In the genomic region with DNA sequence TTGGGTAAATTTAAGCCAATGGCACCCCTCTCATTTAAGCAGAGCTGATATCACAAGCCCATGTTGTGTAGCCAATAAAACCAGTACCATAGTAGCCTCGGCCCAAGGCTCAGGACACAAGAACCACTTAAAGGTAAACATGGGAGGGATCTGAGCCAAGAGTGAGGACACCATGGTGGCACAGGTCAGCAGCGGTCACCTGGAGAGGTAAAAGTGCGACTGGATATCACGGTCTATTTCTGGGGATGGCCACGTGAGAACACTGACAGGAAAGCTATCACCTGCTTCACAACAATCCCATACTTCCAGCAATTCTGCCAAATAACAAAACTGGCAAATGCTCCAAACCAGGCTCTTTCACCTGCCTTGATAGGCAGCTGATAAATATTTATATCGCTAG, we compare ENCODE assay signal across 29 mouse cellular contexts. TPM values are rescaled to one million over a fixed set of nuclear protein-coding genes. Genes with fewer than 3 reads are reported as not detected.
DNase-seq lines count a peak whose midpoint lies in the region; ATAC-seq and TF ChIP-seq lines count a peak whose summit lies in the region.
"Had no signal": no experiment of that assay in that cellular context is flagged by ENCODE, and none has a peak within 500 bp of the region (broad histone marks: within the 10 kb centered on the region; RNA-seq: fewer than 3 reads in every experiment).

No protein-coding gene starts in this region.

- no peaks in the 10 kb centered on the region for H3K9me3 ChIP-seq in heart, embryonic 10.5 days
- H3K9me3 ChIP-seq in liver, postnatal 0 days (ENCODE audit: low read length) = no peaks in the 10 kb centered on the region
- no peaks in the 10 kb centered on the region for H3K9me3 ChIP-seq in liver, embryonic 12.5 days (replicated peaks)
- H3K9me3 ChIP-seq: embryonic facial prominence, embryonic 13.5 days; embryonic facial prominence, embryonic 15.5 days; forebrain, embryonic 10.5 days; forebrain, embryonic 13.5 days; forebrain, embryonic 15.5 days; G1E had no signal

- H3K79me2 ChIP-seq in heart, adult 2 months (replicated peaks; ENCODE audit: control insufficient read depth, insufficient read depth, low read length) = peaks cover 6% of the 10 kb centered on the region

- peaks cover 43% of the 10 kb centered on the region for H3K4me1 ChIP-seq in heart, adult 2 months (ENCODE audit: control insufficient read depth, insufficient read depth, low read length)
- H3K4me1 ChIP-seq in heart, embryonic 10.5 days = peaks cover 30% of the 10 kb centered on the region
- H3K4me1 ChIP-seq in liver, postnatal 0 days (ENCODE audit: insufficient read depth) = peaks cover 13% of the 10 kb centered on the region
- H3K4me1 ChIP-seq in liver, embryonic 12.5 days = peaks cover 15% of the 10 kb centered on the region
- H3K4me1 ChIP-seq: embryonic facial prominence, embryonic 13.5 days; embryonic facial prominence, embryonic 15.5 days; forebrain, embryonic 13.5 days; forebrain, embryonic 15.5 days had no signal

- intact Hi-C loops in gastrocnemius, adult 2 months (cut with DNase I) = no loop called here
- intact Hi-C loops in gastrocnemius, postnatal 36 days (cut with DNase I) = no loop called here
- intact Hi-C loops in heart, adult 2 months (cut with DNase I) = no loop called here

- peak; percentile 73 for ATAC-seq in liver, postnatal 0 days
- ATAC-seq in liver, embryonic 12.5 days = no peak
- ATAC-seq: activated CD4-positive, CD25-positive, alpha-beta regulatory T cell, adult 4 months; CD4-positive, CD25-positive, alpha-beta regulatory T cell, adult 4 months; forebrain, embryonic 13.5 days; forebrain, embryonic 15.5 days; forebrain, postnatal 0 days; Patski had no signal

- 55% methylated on average over 6 of the region's 6 CpGs for WGBS in heart, adult 2 months
- WGBS in heart, embryonic 10.5 days = 91% methylated on average over 6 of the region's 6 CpGs
- WGBS in liver, postnatal 0 days (ENCODE audit: insufficient replicate concordance) = 71% methylated on average over 6 of the region's 6 CpGs
- 73% methylated on average over 6 of the region's 6 CpGs for WGBS in liver, embryonic 12.5 days (ENCODE audit: insufficient replicate concordance)

- peak overlapping the region; percentile 64 for H3K27ac ChIP-seq in gastrocnemius, adult 2 months
- H3K27ac ChIP-seq in heart, adult 2 months = peak overlapping the region; percentile 77
- no peak overlapping the region for H3K27ac ChIP-seq in heart, embryonic 10.5 days
- no peak overlapping the region for H3K27ac ChIP-seq in liver, postnatal 0 days (ENCODE audit: low read depth)
- H3K27ac ChIP-seq in liver, embryonic 12.5 days = no peak overlapping the region
- H3K27ac ChIP-seq: embryonic facial prominence, embryonic 13.5 days; embryonic facial prominence, embryonic 15.5 days; forebrain, embryonic 10.5 days; forebrain, embryonic 13.5 days; forebrain, embryonic 15.5 days had no signal

- H3K27me3 ChIP-seq in heart, adult 2 months (ENCODE audit: control insufficient read depth, insufficient read depth, low read length) = no peaks in the 10 kb centered on the region
- H3K27me3 ChIP-seq in heart, embryonic 10.5 days (ENCODE audit: insufficient read depth, poor library complexity, severe bottlenecking) = 0 out of 2 replicates have a peak, but pooled peaks cover 4% of the 10 kb centered on the region
- no peaks in the 10 kb centered on the region for H3K27me3 ChIP-seq in liver, postnatal 0 days (ENCODE audit: insufficient read depth, low read length)
- H3K27me3 ChIP-seq in liver, embryonic 12.5 days (replicated peaks) = no peaks in the 10 kb centered on the region
- H3K27me3 ChIP-seq: CH12.LX; embryonic facial prominence, embryonic 13.5 days; embryonic facial prominence, embryonic 15.5 days; forebrain, embryonic 13.5 days; forebrain, embryonic 15.5 days; Patski had no signal

- no peak overlapping the region for H3K9ac ChIP-seq in heart, adult 2 months (ENCODE audit: low read depth, low read length)
- H3K9ac ChIP-seq in liver, postnatal 0 days (replicated peaks) = no peak overlapping the region
- H3K9ac ChIP-seq in liver, embryonic 12.5 days = no peak overlapping the region
- H3K9ac ChIP-seq: embryonic facial prominence, embryonic 13.5 days; embryonic facial prominence, embryonic 15.5 days; forebrain, embryonic 13.5 days; forebrain, embryonic 15.5 days; forebrain, postnatal 0 days had no signal

- H3K36me3 ChIP-seq in heart, adult 2 months (ENCODE audit: control insufficient read depth, insufficient read depth, low read length) = peaks cover 17% of the 10 kb centered on the region
- no peaks in the 10 kb centered on the region for H3K36me3 ChIP-seq in heart, embryonic 10.5 days
- no peaks in the 10 kb centered on the region for H3K36me3 ChIP-seq in liver, postnatal 0 days (replicated peaks; ENCODE audit: insufficient read depth, low read length)
- H3K36me3 ChIP-seq in liver, embryonic 12.5 days = no peaks in the 10 kb centered on the region
- H3K36me3 ChIP-seq: embryonic facial prominence, embryonic 13.5 days; embryonic facial prominence, embryonic 15.5 days; forebrain, embryonic 10.5 days; forebrain, embryonic 15.5 days; G1E had no signal

- H3K4me2 ChIP-seq in liver, postnatal 0 days (ENCODE audit: low read depth, low read length) = no peak overlapping the region
- H3K4me2 ChIP-seq in liver, embryonic 12.5 days = no peak overlapping the region
- H3K4me2 ChIP-seq: embryonic facial prominence, embryonic 13.5 days; embryonic facial prominence, embryonic 15.5 days; forebrain, embryonic 13.5 days; forebrain, embryonic 15.5 days had no signal

- no peak overlapping the region for H3K4me3 ChIP-seq in gastrocnemius, adult 2 months
- no peak overlapping the region for H3K4me3 ChIP-seq in heart, adult 2 months
- no peak overlapping the region for H3K4me3 ChIP-seq in heart, embryonic 10.5 days
- H3K4me3 ChIP-seq in liver, postnatal 0 days (ENCODE audit: low read depth, low read length) = no peak overlapping the region
- H3K4me3 ChIP-seq in liver, embryonic 12.5 days = no peak overlapping the region
- H3K4me3 ChIP-seq: embryonic facial prominence, embryonic 13.5 days; embryonic facial prominence, embryonic 15.5 days; erythroblast, embryonic 14.5 days; forebrain, embryonic 10.5 days; forebrain, embryonic 13.5 days; forebrain, embryonic 15.5 days had no signal

- no peak for TF ChIP-seq EP300 in heart, adult 2 months (IDR thresholded peaks at IDR 0.05; ENCODE audit: insufficient read depth, low read depth, low read length)
- no peak for TF ChIP-seq EP300 in liver, postnatal 0 days (IDR thresholded peaks at IDR 0.05; ENCODE audit: low read depth)

- no peak for TF ChIP-seq CTCF in gastrocnemius, adult 2 months (IDR thresholded peaks at IDR 0.05)
- TF ChIP-seq CTCF in heart, adult 2 months (IDR thresholded peaks at IDR 0.05) = no peak
- TF ChIP-seq CTCF in liver, postnatal 0 days (IDR thresholded peaks at IDR 0.05; ENCODE audit: low read depth) = no peak

- no peak for DNase-seq in gastrocnemius, adult 2 months
- no peak for DNase-seq in gastrocnemius, postnatal 36 days
- DNase-seq in heart, adult 2 months = no peak
- no peak for DNase-seq in heart, embryonic 10.5 days (ENCODE audit: low spot score)
- DNase-seq in liver, postnatal 0 days = peak; percentile 27
- DNase-seq: adrenal gland, adult 8-10 months; adrenal gland, postnatal 14 days; adrenal gland, postnatal 36 days; B cell, adult 2 months; cerebellum, adult 11 months; cerebellum, adult 18-20 months; cerebellum, adult 8-10 months; cerebellum, adult 9-11 months; cerebellum, postnatal 14 days; cerebellum, postnatal 36 days; embryo, embryonic 11 days; forebrain, postnatal 0 days had no signal

- no peak for TF ChIP-seq POLR2A in heart, adult 2 months (IDR thresholded peaks at IDR 0.05; ENCODE audit: insufficient read depth, low read depth, low read length)

RNA-seq across cellular contexts. Expression of a gene that starts 17.0 kb away (rescaled TPM):
- 1 to 10 TPM; 6.6 to 8.9 TPM for total RNA-seq in gastrocnemius, adult 2 months (2021)
- 10 to 100 TPM in 1 of 2 experiments, 1 to 10 TPM in 1; 5.9 to 10.7 TPM for total RNA-seq in gastrocnemius, postnatal 36 days (2021)
- 10 to 100 TPM; 17.1 to 17.2 TPM for total RNA-seq in heart, adult 2 months (2021)
- polyA plus RNA-seq in heart, adult 2 months (2012; rRNA removed) = 11.4 and 17.2 TPM in 2 replicates
- 9.2 and 9.9 TPM in 2 replicates for polyA plus RNA-seq in heart, embryonic 10.5 days (2016; fragmentation: Nextera tagmentation; extraction: Ambion mirVana)
- 1.8 TPM in 2 replicates for polyA plus RNA-seq in liver, postnatal 0 days (2015; fragmentation: Nextera tagmentation; extraction: Ambion mirVana)
- polyA plus RNA-seq in liver, embryonic 12.5 days (2016; fragmentation: Nextera tagmentation; extraction: Ambion mirVana) = 2.9 and 3.2 TPM in 2 replicates
- polyA plus RNA-seq: erythroblast, embryonic 14.5 days; G1E had no signal

Comparison
In these comparisons a context has a peak if more than half of its experiments do, and no peak if none do; other contexts are left out.
1. H3K27ac ChIP-seq: peak in gastrocnemius, adult 2 months (single experiment) and heart, adult 2 months (single experiment); none in heart, embryonic 10.5 days (single experiment), liver, postnatal 0 days (single experiment) and liver, embryonic 12.5 days (single experiment).